Mouse (Mus musculus) heart, postnatal 0 days (tissue): ENCODE data around the gene Trib2. TPM values are rescaled to one million over a fixed set of nuclear protein-coding genes. Genes with fewer than 3 reads are reported as not detected.
A peak's percentile ranks its signal among the peaks of the same experiment; 100 is the strongest.

Source experiments
- ATAC-seq: fragments of 200-750 bp; cut with Nextera tagmentation; 2 replicates; pipeline ENCODE4 v1.8.0; 2017; ENCODE audit warnings: low read depth, moderate number of reproducible peaks, moderate library complexity; ENCODE audit not compliant: insufficient read depth
- DNase-seq: peaks from one replicate; pipeline ENCODE4 v3.0.0-alpha.2; 2016; ENCODE audit warnings: low spot score
- H3K27ac ChIP-seq: fragments of 300-500 bp; sonication (generic); 2 replicates; pipeline ENCODE4 v1.5.1; 2014; ENCODE audit warnings: low read depth, mild to moderate bottlenecking
- H3K27me3 ChIP-seq: fragments of 300-500 bp; sonication (generic); 2 replicates; pipeline ENCODE4 v1.6.1; 2014; ENCODE audit warnings: low read length, mixed read lengths; ENCODE audit not compliant: control insufficient read depth, insufficient read depth
- H3K36me3 ChIP-seq: fragments of 300-500 bp; sonication (generic); replicated peaks from 2 replicates; pipeline ENCODE4 v1.6.1; 2014; ENCODE audit warnings: low read length, mixed read lengths; ENCODE audit not compliant: control insufficient read depth, insufficient read depth
- H3K4me1 ChIP-seq: fragments of 300-500 bp; sonication (generic); 2 replicates; pipeline ENCODE4 v1.6.1; 2014; ENCODE audit warnings: antibody characterized with exemption; ENCODE audit not compliant: control insufficient read depth, insufficient read depth
- H3K4me2 ChIP-seq: fragments of 300-500 bp; sonication (generic); 2 replicates; pipeline ENCODE4 v1.6.1; 2014; ENCODE audit warnings: low read depth, mild to moderate bottlenecking, low read length, moderate library complexity
- H3K4me3 ChIP-seq: fragments of 300-500 bp; sonication (generic); 2 replicates; pipeline ENCODE4 v1.5.1; 2014; ENCODE audit warnings: low read depth, low read length
- H3K9ac ChIP-seq: fragments of 300-500 bp; sonication (generic); replicated peaks from 2 replicates; pipeline ENCODE4 v1.6.1; 2014; ENCODE audit warnings: low read depth, low read length, mixed read lengths
- H3K9me3 ChIP-seq: fragments of 300-500 bp; sonication (generic); replicated peaks from 2 replicates; pipeline ENCODE4 v1.6.1; 2016; ENCODE audit warnings: low read length; ENCODE audit not compliant: control insufficient read depth
- CTCF ChIP-seq: IDR thresholded peaks from 2 replicates; pipeline ENCODE4 v1.5.1; 2016; ENCODE audit warnings: antibody characterized with exemption, control low read depth, low read depth
- EP300 ChIP-seq: IDR thresholded peaks from 2 replicates; pipeline ENCODE4 v1.6.1; 2016; ENCODE audit warnings: antibody characterized with exemption, low read depth
- WGBS: fragments of 180-500 bp; shearing (Covaris S2); extraction: QIAGEN DNeasy Blood & Tissue Kit; methylation state at CpG from one replicate; pipeline ENCODE4 v1.1.7; 2014; 5-methylcytosine and 5-hydroxymethylcytosine counted together
- polyA plus RNA-seq: library from polyadenylated mRNA; unstranded; fragments of >200 nt; fragmentation: Nextera tagmentation; extraction: Ambion mirVana; gene quantifications from 2 replicates; pipeline ENCODE4 v1.2.1, GENCODE M21; 2015
- total RNA-seq: library from RNA; depleted of rRNA; stranded (reverse); fragments of >200 nt; gene quantifications from 2 replicates; pipeline ENCODE4 v1.2.3, GENCODE M21; 2014; ENCODE audit warnings: low replicate concordance

The Trib2 gene
- total and polyA plus RNA-seq, 2 experiments from 2014 or later: 57.1 to 91.1 TPM

GRCm38 (mm10) chr12:15800914-15801570, 15.7 kb downstream of the Trib2 start:
- Histone ChIP-seq H3K4me3 (no peak overlapping the region), H3K4me2 (no peak overlapping the region), H3K27ac (peak overlapping the region; percentile 59), H3K9ac (no peak overlapping the region), H3K9me3 (no peaks in the 10 kb centered on the region), H3K4me1 (peaks cover 75% of the 10 kb centered on the region), H3K36me3 (peaks cover 88% of the 10 kb centered on the region), H3K27me3 (no peaks in the 10 kb centered on the region)
- ATAC-seq: peak; percentile 45
- DNase-seq: peak; percentile 38
- WGBS: 50% methylated on average over 9 of the region's 9 CpGs
- TF ChIP-seq EP300 (no peak), CTCF (no peak)

DNA sequence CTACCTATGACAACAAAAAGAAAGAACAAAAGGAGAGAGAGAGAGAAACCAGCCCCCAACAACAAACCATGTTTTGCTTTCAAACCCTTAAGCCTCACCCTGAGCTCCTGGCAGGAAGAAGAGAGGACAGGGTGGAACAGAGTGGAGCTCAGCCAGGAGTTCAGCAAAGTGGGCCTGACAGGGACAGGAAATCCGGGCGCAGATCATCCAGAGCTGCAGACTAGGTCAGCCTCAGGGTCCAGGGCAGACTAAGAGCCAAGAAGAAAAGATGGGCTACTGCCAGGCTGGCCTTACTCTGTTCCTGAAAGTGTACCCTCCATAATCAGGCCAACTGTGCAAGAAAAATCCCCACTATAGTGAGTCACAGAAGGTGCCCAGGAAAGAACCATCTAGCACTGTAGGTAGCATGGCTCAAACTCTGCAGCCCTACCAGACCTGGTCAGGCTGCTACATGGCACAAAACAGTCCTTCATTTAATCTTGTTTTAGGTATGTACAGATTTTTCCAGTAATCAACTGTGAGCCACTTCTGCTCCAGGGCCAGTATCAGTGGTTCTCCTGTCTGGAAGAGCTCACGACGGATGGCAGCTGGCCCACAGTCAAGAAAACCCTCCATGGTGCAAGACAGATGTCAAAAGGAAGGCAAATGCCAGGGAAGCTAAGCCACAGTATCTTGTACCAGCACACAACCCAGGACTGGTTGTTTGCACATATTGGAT, 16.4 kb downstream of the Trib2 start:
- Histone ChIP-seq H3K4me2 (no peak overlapping the region), H3K27ac (peak overlapping the region; percentile 59), H3K36me3 (peaks cover 88% of the 10 kb centered on the region), H3K27me3 (no peaks in the 10 kb centered on the region), H3K9ac (no peak overlapping the region), H3K4me1 (peaks cover 73% of the 10 kb centered on the region), H3K4me3 (no peak overlapping the region), H3K9me3 (no peaks in the 10 kb centered on the region)
- 18% methylated on average over 4 of the region's 4 CpGs for WGBS
- peak; percentile 56 for ATAC-seq
- TF ChIP-seq CTCF (no peak), EP300 (peak; percentile 33; the same call in 1 of the 2 replicates)
- peak; percentile 55 for DNase-seq

- peaks cover 88% of the 10 kb centered on the region for H3K36me3 ChIP-seq
- peak; percentile 35 for DNase-seq
- H3K4me1 ChIP-seq: peaks cover 56% of the 10 kb centered on the region
These were observed 18.7 kb downstream of the Trib2 start for GRCm38 (mm10) chr12:15798019-15798418.

DNA sequence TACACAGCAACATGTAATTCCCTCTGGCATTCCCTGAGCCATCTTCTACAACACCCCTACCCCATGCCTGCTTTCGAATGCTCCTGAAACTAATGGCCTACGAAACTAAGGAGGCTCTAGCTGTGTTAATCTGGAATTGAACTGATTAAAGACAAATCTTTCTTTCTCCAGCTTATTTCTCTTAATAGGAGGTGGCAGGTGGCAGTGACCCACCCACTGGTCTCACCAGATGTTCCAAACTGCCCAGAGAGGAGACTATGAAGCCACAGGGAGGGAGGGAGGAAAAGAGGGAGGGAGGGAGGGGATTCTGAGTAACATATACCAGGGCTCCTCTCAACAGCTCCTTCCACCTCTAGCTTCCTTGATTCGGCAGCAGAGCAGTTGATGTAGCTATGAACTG, 20.8 kb downstream of the Trib2 start:
- ATAC-seq (no peak), DNase-seq (no peak)
- TF ChIP-seq CTCF (no peak), EP300 (no peak)
- no peaks in the 10 kb centered on the region for H3K27me3 ChIP-seq
- no peak overlapping the region for H3K27ac ChIP-seq
- H3K9ac ChIP-seq: no peak overlapping the region
- H3K4me2 ChIP-seq: no peak overlapping the region
- H3K4me1 ChIP-seq: peaks cover 36% of the 10 kb centered on the region
- H3K9me3 ChIP-seq: no peaks in the 10 kb centered on the region
- WGBS: 60% methylated on average over 3 of the region's 3 CpGs
- no peak overlapping the region for H3K4me3 ChIP-seq
- H3K36me3 ChIP-seq: peaks cover 89% of the 10 kb centered on the region

More at GRCm38 (mm10) chr12:15798019-15798418, 18.7 kb downstream of the Trib2 start:
- ATAC-seq: no peak
- Histone ChIP-seq H3K9me3 (no peaks in the 10 kb centered on the region), H3K4me3 (no peak overlapping the region), H3K9ac (no peak overlapping the region), H3K27me3 (no peaks in the 10 kb centered on the region), H3K4me2 (no peak overlapping the region), H3K27ac (peak overlapping the region; percentile 56)
- TF ChIP-seq CTCF: no peak
- TF ChIP-seq EP300: 0 out of 2 replicates have a peak, but pooled peaks have one; percentile 34
- 10% methylated on average over 7 of the region's 7 CpGs for WGBS

DNA sequence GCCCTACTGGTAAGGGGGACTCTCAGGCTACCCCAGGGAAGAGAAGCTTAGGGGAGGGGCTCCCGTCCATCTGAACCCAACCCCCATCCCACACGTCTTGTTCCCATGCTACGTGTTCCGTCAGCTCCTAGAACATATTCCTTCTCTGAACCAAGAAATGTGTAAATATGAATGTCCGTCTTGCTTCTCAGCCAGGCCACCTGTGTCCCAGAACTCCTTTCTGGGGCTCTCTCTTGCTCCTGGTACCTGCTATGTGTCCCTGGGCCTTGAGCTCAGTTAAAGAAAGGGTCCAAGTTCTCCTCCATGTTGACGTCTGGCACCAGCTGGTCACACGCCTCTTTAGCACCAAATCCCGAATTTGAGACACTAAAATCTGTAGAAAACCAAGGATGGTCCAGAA, 23.4 kb downstream of the Trib2 start:
- H3K36me3 ChIP-seq: peaks cover 90% of the 10 kb centered on the region
- 83% methylated on average over 8 of the region's 8 CpGs for WGBS

More for the DNA sequence above, 23.4 kb downstream of the Trib2 start:
- ATAC-seq (no peak), DNase-seq (no peak)
- no peaks in the 10 kb centered on the region for H3K9me3 ChIP-seq
- TF ChIP-seq CTCF (no peak), EP300 (no peak)
- no peak overlapping the region for H3K9ac ChIP-seq
- peaks cover 10% of the 10 kb centered on the region for H3K4me1 ChIP-seq
- H3K4me2 ChIP-seq: no peak overlapping the region
- H3K4me3 ChIP-seq: no peak overlapping the region
- no peak overlapping the region for H3K27ac ChIP-seq
- no peaks in the 10 kb centered on the region for H3K27me3 ChIP-seq
